Mouse (Mus musculus) retina, embryonic 14.5 days (tissue): ENCODE measurements around the gene Ttc7b.

Experiments
- DNase-seq: peaks from one replicate; pipeline ENCODE4 v3.0.0-alpha.2; 2015; ENCODE audit warnings: low spot score

The Ttc7b gene

GRCm38 (mm10) chr12:100336241-100336640 is 184.4 kb downstream of the Ttc7b start:
- DNase-seq: no peak

GRCm38 (mm10) chr12:100331806-100332205 is 188.8 kb downstream of the Ttc7b start:
- DNase-seq: no peak

GRCm38 (mm10) chr12:100330234-100330633 is 190.4 kb downstream of the Ttc7b start:
- no peak for DNase-seq

- DNase-seq: no peak
Measured at GRCm38 (mm10) chr12:100328998-100329397, 191.6 kb downstream of the Ttc7b start.

GRCm38 (mm10) chr12:100328557-100328956 is 192.1 kb downstream of the Ttc7b start:
- no peak for DNase-seq

- DNase-seq: no peak
Measured at GRCm38 (mm10) chr12:100326732-100327131, 193.9 kb downstream of the Ttc7b start.

- no peak for DNase-seq
Measured at GRCm38 (mm10) chr12:100325618-100326017, 195.0 kb downstream of the Ttc7b start.

GRCm38 (mm10) chr12:100325212-100325611 is 195.4 kb downstream of the Ttc7b start:
- no peak for DNase-seq

- DNase-seq: no peak
Measured at GRCm38 (mm10) chr12:100323641-100324040, 197.0 kb downstream of the Ttc7b start.

- no peak for DNase-seq
Measured at GRCm38 (mm10) chr12:100322225-100322624, 198.4 kb downstream of the Ttc7b start.

GRCm38 (mm10) chr12:100321545-100321944 is 199.1 kb downstream of the Ttc7b start:
- DNase-seq: no peak

- DNase-seq: no peak
Measured at GRCm38 (mm10) chr12:100319746-100320145, 200.9 kb downstream of the Ttc7b start.

GRCm38 (mm10) chr12:100317936-100318335 is 202.7 kb downstream of the Ttc7b start:
- DNase-seq: no peak

GRCm38 (mm10) chr12:100316094-100316493 is 204.5 kb downstream of the Ttc7b start:
- no peak for DNase-seq

- DNase-seq: peak; percentile 32
Measured at GRCm38 (mm10) chr12:100315119-100315885, 205.3 kb downstream of the Ttc7b start.

- no peak for DNase-seq
Measured at GRCm38 (mm10) chr12:100313785-100314375, 206.7 kb downstream of the Ttc7b start.

GRCm38 (mm10) chr12:100313209-100313608 is 207.4 kb downstream of the Ttc7b start:
- no peak for DNase-seq

GRCm38 (mm10) chr12:100310471-100311392 is 209.9 kb downstream of the Ttc7b start:
- peak; percentile 48 for DNase-seq

GRCm38 (mm10) chr12:100309201-100309600 is 211.4 kb downstream of the Ttc7b start:
- DNase-seq: no peak

GRCm38 (mm10) chr12:100307501-100308260 is 212.9 kb downstream of the Ttc7b start:
- DNase-seq: peak; percentile 59

GRCm38 (mm10) chr12:100306336-100306735 is 214.3 kb downstream of the Ttc7b start:
- no peak for DNase-seq
